Mouse (Mus musculus) erythroblast, embryonic 14.5 days (primary cell): Measurements from ENCODE around the gene Btk.

ENCODE experiments used
- GATA1 ChIP-seq: IDR thresholded peaks from 2 replicates; pipeline ENCODE4 v1.6.1; 2012; ENCODE audit warnings: low read length, inconsistent platforms, mixed read lengths
- TAL1 ChIP-seq: IDR thresholded peaks from 3 replicates; pipeline ENCODE4 v1.6.1; 2012; ENCODE audit warnings: low read length, inconsistent platforms, mixed read lengths

DNA sequence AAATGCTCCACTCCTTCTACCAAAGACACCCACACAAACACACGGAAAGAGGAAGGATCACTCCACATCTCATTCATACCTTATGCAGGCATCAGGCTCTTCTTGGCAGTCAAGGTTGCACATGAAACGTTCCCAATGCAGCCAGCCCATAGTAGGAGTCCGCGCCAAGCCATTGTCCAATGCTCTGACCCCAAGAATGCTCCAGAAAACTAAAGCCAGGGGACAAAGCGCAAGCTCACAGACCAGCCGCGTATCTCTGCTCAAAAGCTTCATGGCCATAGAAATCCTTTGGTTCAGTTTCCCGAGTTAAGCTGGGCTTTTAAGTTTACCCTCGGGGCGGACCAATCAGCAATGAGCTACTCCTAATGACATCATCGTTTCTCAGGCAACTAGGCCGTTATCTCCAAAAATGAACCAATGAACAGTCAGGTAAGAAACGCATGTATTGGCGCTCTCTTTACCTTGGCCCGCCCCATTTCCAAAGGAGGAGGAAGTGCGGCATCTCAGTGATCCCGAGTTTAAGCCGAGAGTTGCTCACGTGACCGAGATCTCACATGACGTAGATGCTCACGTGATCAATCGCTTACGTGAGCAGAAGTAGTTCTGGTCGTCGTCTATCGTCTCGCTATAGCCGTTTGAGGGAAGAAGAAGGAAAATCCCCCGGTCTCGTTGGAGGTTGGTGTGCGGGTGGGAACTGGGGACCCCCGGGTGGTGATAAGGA lies 17.4 kb upstream of the Btk start, which contains the start of the genes Gla and Hnrnph2:
- TF ChIP-seq TAL1 (no peak), GATA1 (peak; percentile 40)
